Mouse (Mus musculus) kidney, adult 2 months (tissue): ENCODE data around the gene Vwf.

ENCODE experiments used
- CTCF ChIP-seq: fragments of 200-500 bp; conservative IDR thresholded peaks from 2 replicates; pipeline ENCODE4 v1.5.1; 2011; ENCODE audit warnings: low read depth, mild to moderate bottlenecking, control low read depth, low read length, moderate library complexity, mixed read lengths; ENCODE audit not compliant: insufficient read depth, insufficient read length
- POLR2A ChIP-seq: fragments of 200-500 bp; IDR thresholded peaks from one replicate; pipeline ENCODE4 v1.6.1; 2011; ENCODE audit warnings: low read depth, low read length, control low read depth

GRCm38 (mm10) chr6:125591652-125592385, 45.2 kb downstream of the Vwf start:
- TF ChIP-seq CTCF, result no peak
- no peak for TF ChIP-seq POLR2A
